Mouse (Mus musculus): ENCODE results near the gene Palm. TPM values are rescaled to one million over a fixed set of nuclear protein-coding genes. Genes with fewer than 3 reads are reported as not detected.

Gene Palm
- total RNA-seq, 2 experiments from 2014 or later = 44.3 to 45.7 TPM

GRCm38 (mm10) chr10:79824413-79824812 is 31.0 kb downstream of the Palm start:
- DNase-seq = peak in 1 of 2 experiments; percentile 66

GRCm38 (mm10) chr10:79831583-79831982 is 38.2 kb downstream of the Palm start:
- DNase-seq = no peak

GRCm38 (mm10) chr10:79832026-79832785 is 38.8 kb downstream of the Palm start:
- DNase-seq = no peak

DNA sequence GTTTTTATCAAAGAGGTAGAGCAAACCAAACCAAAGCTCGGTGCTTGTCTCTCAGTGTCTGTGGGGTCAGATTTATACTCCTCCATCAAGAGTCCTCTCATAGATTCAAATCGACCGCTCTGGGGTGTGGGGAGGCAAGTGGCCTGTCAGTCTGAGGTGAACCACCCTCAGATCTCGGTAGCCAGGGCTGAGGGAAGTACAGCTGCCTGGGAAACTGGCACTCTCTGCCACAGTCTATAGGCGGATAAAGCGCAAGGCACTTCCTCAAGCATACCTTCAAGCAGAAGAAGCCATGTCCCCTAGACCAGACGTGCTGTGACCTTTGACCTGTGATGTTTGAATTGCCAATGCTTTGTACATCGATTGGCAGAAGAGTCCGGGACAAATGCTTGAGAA is 39.4 kb downstream of the Palm start:
- no peak for DNase-seq

- peak; percentile 78 to 88 for DNase-seq
Measured at GRCm38 (mm10) chr10:79834769-79835398, 41.5 kb downstream of the Palm start.

DNA sequence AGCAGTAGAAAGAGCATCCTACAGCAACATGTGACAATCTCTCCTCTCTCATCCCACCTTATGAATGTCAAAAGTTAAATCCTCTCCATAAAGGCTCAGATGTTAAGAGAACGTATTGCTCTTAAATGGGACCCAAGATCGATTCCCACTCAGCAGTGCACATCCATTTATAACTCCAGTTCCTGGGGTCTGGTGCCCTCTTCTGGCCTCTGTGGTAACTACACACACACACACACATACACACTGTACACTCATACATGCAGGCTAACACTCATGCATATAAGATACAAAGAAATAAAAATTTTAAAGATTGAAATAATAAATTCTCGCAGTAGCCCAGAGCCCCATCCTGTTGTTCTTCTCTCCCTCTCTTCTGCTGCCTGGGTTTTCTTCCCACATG is 43.5 kb downstream of the Palm start:
- no peak for DNase-seq

GRCm38 (mm10) chr10:79838151-79838550 is 44.8 kb downstream of the Palm start:
- DNase-seq = no peak

GRCm38 (mm10) chr10:79840091-79840490 is 46.7 kb downstream of the Palm start:
- no peak for DNase-seq

DNA sequence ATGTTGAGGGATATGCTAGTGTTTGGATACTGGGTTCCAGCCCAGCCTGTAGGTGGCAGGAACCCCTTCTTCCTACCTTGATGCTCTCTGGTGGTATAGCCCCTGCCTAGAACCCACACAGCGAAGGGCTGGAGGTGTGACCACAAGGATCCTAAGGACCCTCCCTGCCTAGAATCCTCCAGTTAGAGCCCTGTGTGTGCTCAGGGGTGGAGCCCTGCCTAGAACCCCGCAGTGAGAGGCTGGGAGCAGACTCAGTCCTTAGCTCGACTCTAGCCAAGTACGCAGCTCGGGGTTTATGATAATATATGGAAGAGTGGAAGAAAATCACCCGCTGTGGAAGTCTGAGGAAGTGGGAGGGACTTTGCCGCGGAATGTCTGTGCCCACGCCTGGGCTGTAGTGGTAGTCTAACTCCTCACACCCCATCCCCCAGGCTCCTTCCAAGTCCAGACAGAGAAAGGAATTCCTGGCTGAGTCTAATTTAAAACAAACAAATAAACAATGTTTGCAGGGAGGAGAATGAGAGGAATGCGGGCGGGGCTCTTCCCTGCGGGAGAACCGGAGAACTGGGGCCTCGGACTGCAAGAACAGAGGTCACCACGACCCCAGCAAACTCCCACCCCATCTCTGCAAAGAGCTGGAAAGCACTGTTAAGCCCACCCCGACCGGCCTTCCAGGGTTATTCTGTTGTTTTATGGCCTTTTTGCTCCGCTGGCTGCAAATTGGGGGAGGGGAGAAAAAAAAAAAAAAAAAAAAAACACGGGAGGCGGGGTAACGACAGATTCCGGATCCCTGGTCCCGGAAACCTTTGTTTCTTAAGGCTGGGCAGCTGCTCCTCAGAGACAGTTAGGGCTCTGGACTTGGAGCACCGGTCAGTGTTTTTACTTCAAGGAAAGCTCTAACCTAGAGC is 47.5 kb downstream of the Palm start:
- peak; percentile 75 to 78 for DNase-seq

DNA sequence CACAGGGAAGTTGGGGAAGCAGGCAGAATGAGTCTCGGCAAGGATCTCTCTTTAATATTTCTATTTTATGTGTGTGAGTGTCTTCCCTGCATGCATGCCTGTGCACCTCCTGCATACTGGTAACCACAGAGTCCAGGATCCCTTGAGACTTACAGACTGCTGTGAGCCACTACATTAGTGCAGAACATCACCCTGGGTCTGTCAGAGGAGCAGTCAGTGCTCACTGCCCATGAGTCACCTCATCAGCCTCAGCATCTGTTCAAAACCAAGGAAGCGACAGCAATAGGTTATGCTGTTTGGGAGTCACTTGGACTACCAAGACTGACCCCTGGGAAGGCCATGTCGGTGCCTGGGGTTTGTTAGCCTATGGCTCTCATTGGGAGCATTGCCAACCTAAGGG is 49.0 kb downstream of the Palm start:
- DNase-seq = no peak

DNA sequence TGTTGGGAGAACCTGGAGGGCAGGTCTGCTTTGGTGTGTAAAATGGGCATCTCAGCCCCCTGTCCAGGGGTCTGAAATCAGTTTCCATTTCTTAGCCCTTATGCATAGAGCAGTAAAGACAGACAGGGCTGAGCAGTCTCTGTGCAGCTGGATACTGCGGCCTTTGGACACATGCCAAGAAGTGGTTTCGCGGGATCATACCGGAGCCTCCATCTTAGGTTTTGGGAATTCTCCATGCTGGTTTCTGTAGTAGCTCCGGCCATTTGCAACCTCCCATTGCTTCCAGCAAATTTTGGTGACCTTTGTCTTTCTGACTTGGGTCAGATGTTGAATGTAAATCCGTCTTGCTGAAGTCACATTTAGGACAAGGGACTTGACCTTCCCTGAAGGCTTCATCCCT is 50.1 kb downstream of the Palm start:
- DNase-seq = no peak

DNA sequence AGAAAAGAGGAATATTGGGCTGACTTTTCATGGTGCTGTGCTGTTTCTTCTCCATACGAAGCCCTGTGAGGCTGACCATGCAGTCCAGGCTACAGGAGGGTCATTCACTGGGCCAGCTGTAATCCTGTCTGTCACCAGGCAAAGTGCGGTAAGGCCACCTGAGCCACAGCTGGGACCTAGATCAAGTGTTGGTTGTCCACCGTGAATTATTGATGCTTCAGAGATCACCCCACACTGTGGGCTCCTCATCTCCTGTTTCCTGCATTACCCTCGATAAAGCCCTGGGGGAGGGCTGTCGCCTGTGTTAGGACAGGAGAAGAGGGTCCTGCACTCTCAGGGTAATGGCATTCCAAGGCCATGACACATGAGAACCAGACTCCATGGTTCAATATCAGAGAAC is 53.2 kb downstream of the Palm start:
- DNase-seq = no peak

GRCm38 (mm10) chr10:79849941-79850628 is 56.7 kb downstream of the Palm start:
- DNase-seq = no peak

GRCm38 (mm10) chr10:79851653-79852052 is 58.3 kb downstream of the Palm start:
- DNase-seq = peak in 1 of 2 experiments; percentile 22

DNA sequence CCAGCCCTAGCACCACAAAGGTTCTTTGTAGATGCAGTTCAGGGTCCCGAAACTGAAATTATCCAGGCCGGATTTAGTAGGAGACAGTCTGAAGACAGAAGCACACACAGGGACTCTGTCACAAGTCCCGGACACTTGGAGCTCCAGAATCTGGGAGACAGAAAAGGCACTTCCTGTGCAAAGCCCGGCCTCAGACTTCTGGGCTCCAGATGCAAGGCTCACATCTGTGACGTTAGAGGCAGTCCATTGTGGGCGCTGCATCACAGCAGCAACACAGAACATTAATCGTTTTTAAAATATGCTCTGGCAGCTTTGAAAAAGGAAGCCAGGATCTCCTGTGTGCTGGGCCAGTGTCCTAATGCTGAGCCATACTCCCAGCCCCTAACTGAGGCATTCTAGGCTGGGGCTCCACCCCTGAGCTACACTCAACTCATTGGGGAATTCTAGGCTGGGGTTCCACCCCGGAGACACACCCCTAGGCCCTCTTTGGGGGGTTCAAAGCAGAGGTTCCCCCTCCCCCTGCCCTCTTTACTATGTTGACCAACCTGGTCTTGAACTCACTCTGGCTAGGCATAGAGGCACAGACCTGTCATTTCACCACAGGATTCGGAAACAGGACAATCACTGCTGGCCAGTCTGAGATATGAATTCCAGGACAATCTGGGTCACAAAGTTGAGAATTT is 58.9 kb downstream of the Palm start:
- peak; percentile 69 to 71 for DNase-seq

DNA sequence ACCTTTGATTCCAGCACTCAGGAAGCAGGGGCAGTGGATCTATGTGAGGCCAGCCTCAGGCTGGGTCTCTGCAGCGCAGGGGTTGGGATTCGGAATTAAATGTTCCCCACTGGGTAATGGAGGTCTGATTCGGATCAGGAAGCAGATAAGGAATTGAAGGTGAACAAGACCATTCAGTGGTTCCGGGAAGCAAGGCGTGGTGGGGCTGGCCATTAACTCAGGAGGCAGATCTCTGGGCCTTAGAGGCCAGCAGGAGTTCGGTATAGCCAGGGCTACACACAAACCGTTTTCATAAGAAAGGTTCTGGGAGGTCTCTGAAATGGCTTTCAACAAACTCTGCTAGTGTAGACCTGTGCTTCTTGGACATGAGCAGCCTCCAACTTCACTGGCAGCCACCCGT is 59.5 kb downstream of the Palm start:
- no peak for DNase-seq

DNA sequence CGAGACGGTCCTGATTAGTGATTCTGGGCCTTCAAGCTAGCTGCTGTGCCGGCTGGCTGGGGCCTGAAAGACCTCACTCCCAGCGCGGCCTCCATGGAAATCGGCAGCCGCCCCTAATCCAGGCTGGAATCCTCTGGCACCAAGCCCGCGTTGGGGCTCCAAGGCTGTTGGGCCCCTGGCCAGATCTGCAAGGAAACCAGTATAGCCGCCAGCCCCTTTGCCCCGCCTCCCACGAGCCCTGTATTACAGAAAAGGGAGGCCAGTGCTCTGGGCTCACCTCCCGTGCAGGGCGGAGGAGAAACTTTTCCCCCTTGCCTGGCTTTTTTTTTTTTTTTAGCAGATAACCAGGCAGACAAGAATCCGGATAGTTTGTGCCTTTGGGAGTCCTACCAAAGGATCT is 60.0 kb downstream of the Palm start:
- DNase-seq = peak; percentile 97 to 98

GRCm38 (mm10) chr10:79853860-79854795 is 60.8 kb downstream of the Palm start, which contains the start of gene Ptbp1:
Gene Ptbp1 (plus strand): TSS chr10:79854427.
- DNase-seq = peak; percentile 99

DNA sequence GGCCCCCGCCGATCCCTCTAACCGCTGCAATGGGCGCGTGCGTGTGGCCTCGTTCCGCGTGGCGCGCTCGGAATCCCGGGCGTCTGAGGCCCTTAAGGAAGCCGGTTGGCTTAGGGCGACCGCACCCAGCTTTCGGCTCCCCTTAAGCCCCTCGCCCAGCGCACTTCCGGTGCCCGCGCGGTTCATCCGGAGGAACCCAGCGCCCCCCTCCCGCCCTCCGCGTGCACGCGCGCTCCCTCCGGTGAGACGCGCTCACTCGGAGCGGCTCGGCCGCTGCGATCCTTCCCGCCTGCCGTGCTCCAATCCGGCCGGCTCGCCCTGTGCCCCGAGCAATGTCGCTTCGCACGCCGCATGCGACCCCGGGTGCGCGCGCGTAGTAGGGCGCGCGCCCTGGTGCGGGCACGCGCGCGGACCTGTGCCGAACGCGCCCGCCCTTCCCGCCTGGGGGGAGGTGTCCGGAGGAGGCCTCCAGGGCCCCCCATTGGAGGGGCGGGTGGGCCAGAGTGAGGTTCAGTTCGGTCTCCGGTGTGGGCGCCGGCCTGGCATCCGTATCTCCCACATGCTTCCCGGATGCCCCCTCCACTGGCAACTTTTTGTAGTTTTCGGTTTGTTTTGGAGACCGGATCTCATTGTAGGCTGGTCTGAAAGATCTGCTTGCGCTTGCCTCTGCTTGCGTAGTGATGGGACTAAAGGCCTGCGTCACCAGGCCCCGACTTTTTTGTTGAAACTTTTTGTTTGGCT is 61.6 kb downstream of the Palm start:
- peak; percentile 69 to 71 for DNase-seq
